Mouse (Mus musculus) E14TG2a.4 (cell line): ENCODE data around the gene Kif27.
"Not testable (repeated sequence)": the region's sequence is repeated elsewhere in the genome, so short reads cannot be mapped to it uniquely, and the experiment has no call there.

Experiments
- CTCF ChIP-seq: conservative IDR thresholded peaks from 2 replicates; pipeline ENCODE4 v1.5.1; 2014; ENCODE audit warnings: low read length
- POU5F1 ChIP-seq: IDR thresholded peaks from 2 replicates; pipeline ENCODE4 v1.6.1; 2014; ENCODE audit warnings: low read length, borderline replicate concordance

GRCm38 (mm10) chr13:58365179-58365578 lies 6.3 kb upstream of the Kif27 start:
- TF ChIP-seq CTCF, POU5F1: not testable (repeated sequence)
